Mouse (Mus musculus) megakaryocyte, adult 5-6 weeks (primary cell): ENCODE results near the gene Slc1a3. TPM values are rescaled to one million over a fixed set of nuclear protein-coding genes. Genes with fewer than 3 reads are reported as not detected.

Experiments
- ATAC-seq: 2 replicates; pipeline ENCODE4 v1.8.0; 2016; ENCODE audit warnings: mild to moderate bottlenecking, inconsistent platforms; ENCODE audit not compliant: poor library complexity, severe bottlenecking
- total RNA-seq, 2 experiments: library from RNA; stranded (forward) in 1 of 2; stranded (reverse) in 1 of 2; fragments of 153-499, 151-499 nt in 1 of 2; fragments of 221-1000, 200-1000 nt in 1 of 2; gene quantifications; 2 replicates each; pipeline versions ENCODE4 v1.2.3 to v1.2.4; 2015 to 2017

The Slc1a3 gene
- total RNA-seq, 2 experiments from 2014 or later: 0.07 TPM; not detected in 1

DNA sequence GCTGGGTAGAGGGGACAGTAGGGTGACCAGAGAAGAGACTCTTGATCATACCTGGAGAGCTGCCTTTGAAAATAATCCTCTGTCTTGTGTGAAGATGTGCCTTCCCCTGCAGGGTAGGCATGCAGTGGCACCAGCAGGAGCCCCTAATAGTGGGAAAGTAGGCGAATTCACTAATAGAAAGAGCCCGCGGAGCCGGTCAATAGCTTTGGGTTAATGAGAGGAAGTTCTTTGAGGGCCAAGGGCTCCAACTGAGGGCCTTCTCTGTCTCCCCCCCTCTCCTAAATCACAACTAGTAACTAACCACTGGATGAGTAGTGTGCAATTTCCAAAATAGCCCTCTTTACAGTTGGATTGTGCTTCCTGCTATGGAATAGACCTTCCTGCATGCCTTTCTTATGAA lies 50.6 kb downstream of the Slc1a3 start:
- no peak for ATAC-seq

DNA sequence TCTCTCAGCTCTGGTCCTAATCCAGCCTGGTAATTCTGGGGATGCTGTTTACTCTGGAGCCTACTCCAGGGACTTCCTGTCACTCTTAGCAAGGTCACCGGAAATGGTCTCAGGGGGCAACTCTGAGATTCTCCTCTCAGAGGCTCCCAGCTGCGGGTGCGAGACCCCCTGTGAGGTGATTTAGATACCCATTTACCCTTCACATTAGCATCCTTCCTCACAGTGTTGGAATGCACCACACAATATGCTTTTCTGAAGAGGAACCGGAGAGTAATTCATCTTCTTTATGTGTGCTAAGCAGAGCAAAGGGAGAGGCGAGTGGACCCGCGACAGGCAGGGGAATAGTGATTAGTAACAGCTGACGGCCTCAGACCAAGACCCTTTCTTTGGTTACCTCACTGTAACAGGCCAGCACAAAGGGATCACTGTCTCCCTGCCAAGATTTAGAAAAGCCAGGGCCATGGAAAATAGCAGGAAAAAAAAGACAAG lies 51.0 kb downstream of the Slc1a3 start:
- ATAC-seq: no peak

DNA sequence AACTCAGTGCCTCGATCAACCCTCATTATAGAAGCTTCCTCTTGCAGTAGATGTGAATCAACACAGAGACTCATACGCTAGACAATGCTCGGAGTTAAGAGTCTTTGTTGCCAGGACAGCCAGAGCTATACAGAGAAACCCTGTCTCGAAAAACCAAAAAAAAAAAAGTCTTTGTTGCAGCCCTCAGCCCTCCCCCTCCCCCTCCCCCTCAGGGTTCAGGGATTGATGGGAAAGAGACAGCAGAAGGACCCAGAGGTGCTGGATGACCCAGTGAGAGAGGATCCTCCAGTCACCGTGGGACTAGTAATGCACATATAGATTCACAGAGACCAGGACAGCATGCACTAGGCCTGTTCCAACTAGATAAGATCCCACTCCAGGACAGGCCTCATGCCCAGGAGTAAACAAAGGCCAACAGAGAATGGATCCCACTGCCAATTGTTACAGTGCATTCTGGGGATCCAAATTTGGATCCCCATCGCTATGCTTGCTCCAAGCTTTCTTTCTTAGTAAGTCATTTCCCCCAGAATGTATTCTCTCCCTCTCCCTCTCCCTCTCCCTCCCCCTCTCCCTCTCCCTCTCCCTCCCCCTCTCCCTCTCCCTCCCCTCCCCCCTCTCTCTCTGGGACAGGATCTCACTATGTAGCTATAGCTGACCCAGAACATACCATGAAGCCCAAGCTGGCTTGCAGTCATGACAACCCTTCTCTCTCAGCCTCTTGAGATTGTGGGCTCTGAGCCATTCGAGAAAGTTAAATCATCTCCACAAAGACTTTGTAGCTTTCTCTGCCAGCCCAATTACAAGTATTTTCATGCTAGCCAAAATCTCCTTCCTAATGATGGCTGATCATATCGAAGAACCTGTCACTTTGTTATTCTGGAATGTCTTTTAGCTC lies 52.2 kb downstream of the Slc1a3 start:
- no peak for ATAC-seq

DNA sequence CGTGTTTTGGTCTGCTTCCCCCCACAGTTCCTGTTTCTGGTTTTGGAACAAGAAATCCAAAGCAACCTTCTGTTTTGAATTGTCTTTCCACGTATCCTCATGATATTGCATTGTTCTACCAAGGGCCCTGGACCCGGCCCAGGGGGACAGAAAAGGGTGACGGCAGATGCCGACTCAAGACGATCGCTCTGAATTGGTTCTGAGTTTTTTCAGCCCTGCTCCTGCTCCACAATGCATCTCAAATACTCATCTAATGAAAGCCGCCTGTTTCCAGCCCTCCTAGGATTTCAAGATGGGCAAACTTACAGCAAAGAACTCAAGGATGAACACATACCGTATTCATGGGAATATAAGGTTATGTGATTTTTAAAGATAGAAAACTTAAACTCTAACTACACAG lies 55.3 kb downstream of the Slc1a3 start:
- ATAC-seq: no peak

DNA sequence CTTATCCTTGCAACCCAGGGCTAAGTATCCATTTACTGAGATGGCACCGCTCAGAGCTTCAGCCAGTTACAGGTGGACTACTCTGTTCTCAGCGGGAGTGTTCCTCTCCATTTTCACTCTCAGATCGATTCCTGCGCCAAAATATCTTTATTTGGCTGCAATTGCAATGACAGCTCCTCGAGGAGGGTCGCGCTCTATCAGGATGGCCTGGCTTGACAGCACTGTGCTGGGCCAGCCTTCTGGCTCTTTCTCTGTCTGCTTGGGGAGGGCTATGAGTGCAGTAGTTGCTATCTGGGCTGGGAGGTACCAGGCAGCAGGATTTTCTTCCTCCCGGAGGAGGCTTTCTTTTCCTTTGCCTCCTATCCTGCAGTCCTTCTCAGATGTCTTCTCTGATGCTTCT lies 57.9 kb downstream of the Slc1a3 start:
- ATAC-seq: no peak

DNA sequence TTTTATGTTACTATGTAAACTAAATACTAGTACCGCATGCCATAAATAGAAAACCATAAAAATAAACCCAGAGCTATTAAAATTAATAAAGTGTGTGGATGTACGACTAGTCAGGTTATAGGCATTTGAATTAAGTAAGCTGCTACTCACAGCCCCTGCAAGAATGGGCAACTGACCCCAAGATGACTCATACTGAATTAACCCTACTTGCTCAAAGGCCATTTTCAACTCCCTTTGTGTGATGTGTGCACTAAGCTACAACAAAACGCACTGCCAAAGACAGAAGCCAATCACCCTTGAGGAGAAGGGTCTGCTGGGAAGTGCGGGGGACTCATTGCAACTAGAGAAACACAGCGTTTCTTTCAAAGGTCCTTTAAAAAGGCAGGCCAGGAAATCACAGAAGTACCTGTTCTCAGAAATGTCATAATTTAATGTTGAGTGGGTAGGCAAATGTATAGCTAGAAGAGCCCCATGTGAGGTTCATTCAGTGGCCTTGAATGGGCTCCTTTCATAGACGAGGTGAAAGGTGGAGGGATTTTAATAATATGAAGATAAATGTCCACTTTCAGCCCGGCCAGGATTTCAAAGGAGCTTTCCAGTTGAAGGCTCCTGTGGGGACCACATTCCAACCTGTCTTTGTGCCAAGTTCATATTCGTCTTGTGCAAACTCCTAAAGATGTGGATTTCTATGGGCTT lies 66.4 kb downstream of the Slc1a3 start:
- ATAC-seq: no peak

- no peak for ATAC-seq
Observed at GRCm38 (mm10) chr15:8639856-8640255, 70.7 kb downstream of the Slc1a3 start.

DNA sequence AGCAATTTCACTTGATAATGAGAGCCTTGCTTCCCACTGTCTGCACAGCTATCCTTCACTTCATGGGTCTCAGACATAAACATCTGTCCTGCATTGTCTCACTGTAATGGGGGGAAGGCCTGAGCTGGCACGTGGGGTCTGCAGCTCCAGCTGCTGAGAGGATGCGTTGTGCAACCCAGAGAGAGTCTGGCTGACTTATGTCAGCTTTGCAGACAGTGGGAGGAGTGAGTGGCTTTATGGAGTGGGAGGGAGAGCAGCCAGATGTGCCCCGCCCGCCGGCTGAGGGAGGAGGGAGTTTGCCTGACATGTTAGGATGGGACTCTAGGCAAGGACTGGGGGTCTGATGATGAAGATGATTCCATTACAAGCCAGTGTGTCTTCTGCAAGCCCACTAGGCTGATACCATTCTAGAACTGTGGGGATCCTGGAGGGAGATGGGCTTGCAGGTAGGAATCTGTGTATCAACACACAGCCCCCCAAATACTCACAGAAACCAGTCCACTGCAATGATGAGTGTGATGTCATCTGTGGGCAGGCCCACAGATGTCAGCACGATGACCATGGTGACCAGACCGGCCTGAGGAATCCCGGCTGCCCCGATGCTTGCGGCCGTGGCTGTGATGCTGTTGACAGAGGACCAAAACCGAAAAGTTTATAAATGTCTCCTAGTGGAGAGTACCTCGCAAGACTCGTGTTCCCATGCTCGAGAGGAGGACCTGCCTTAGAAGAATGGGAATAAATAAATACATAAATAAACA lies 71.8 kb downstream of the Slc1a3 start:
- ATAC-seq: no peak

DNA sequence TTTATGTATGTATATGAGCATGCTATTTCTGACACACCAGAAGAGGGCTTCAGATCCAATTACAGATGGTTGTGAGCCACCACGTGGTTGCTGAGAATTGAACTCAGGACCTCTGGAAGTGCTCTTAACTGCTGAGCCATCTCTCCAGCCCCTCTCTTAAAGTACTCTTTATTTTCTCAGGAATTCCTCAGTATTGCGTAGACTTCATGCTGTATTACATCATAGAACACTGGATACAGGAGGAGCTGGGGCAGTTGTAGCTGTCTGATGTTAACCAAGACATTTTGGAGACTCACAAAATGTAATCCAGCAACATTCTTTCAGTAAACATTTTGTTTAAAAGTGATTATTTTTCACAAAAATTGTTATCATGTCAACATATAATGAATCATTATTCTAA lies 73.3 kb downstream of the Slc1a3 start:
- ATAC-seq: no peak

- ATAC-seq: no peak
Observed at GRCm38 (mm10) chr15:8635974-8636373, 74.6 kb downstream of the Slc1a3 start.

GRCm38 (mm10) chr15:8634807-8635206 lies 75.8 kb downstream of the Slc1a3 start:
- ATAC-seq: no peak

GRCm38 (mm10) chr15:8634355-8634754 lies 76.2 kb downstream of the Slc1a3 start:
- no peak for ATAC-seq

DNA sequence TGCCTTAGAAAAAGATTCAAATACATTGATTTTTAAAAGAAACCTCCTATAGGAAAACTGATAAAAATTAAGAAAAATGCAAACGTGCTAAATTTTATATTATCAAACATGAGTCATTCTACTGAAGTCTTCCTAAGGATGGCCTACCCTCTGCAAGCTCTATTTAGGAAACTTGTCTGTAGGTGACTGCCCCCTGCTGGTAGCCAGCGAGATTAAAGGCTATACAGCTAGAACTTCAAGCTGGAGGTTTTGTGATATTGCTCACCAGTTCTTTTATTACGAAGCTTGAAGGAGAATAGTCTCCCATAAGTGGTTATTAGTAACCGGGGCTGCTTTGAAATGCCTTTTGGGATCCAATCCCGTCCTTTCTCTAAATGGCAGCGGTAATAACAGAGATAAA lies 77.2 kb downstream of the Slc1a3 start:
- peak; percentile 56; the same call in 1 of the 2 replicates for ATAC-seq

GRCm38 (mm10) chr15:8632361-8632760 lies 78.2 kb downstream of the Slc1a3 start:
- no peak for ATAC-seq

GRCm38 (mm10) chr15:8629317-8629831 lies 81.2 kb downstream of the Slc1a3 start:
- ATAC-seq: peak; percentile 33; the same call in 1 of the 2 replicates

GRCm38 (mm10) chr15:8628150-8628549 lies 82.4 kb downstream of the Slc1a3 start:
- no peak for ATAC-seq

DNA sequence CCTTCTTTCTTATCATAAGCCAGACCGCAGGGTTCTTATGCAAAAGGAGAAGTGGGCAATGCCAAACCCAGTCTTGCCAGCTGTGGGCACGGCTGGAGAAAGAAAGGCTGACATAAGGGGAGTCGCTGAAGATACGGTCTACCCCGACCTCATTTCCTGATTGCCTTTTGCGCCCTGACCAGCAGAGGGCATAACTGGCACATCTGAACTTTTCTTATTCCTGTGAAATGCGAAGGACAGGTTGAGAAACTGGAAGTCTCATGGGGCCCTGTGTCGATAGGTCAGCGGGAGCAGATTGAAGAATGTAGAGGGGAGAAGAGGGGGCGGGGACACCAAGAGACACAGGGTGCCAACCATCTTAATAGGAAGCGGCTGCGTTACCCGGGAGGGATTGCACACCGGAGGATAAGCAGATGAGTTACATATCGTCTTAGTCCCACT lies 83.4 kb downstream of the Slc1a3 start:
- peak; percentile 82 for ATAC-seq

GRCm38 (mm10) chr15:8625370-8625769 lies 85.2 kb downstream of the Slc1a3 start:
- ATAC-seq: peak; percentile 80

GRCm38 (mm10) chr15:8623879-8624278 lies 86.7 kb downstream of the Slc1a3 start:
- ATAC-seq: no peak

DNA sequence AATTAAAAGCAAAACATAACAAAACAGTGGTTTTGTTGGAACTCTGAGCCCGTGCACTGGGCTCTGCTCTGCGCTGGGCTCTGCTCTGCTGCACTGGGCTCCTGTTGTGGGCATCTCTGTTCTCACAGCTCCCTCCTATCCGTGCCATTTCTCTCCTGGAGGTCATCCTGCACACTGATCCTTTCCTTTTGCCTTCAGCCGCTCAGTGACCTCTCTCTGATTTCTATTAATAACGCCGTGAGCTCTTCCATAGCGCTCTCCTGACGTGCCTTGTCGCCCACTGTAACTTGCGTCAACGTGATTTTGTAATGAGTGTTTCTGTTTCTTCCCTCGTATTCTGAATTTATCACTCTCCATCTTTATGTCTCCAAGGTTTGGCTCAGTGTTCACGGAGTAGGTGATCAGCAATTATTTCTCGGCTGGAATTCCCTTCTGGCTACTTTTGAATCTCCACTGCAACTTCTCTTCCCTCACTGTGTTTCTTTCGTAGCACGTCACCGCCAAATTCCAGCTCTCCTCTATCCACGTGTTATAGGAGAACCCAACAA lies 91.0 kb downstream of the Slc1a3 start:
- no peak for ATAC-seq

- no peak for ATAC-seq
Observed at GRCm38 (mm10) chr15:8616290-8616689, 94.3 kb downstream of the Slc1a3 start.
